Mouse (Mus musculus): ENCODE data around the gene Cdkal1. TPM values are rescaled to one million over a fixed set of nuclear protein-coding genes. Genes with fewer than 3 reads are reported as not detected.
A peak's percentile ranks its signal among the peaks of the same experiment; 100 is the strongest.

The Cdkal1 gene
- polyA plus RNA-seq, 1 experiment from 2014 or later, result 21.1 TPM

- Histone ChIP-seq H3K4me1 (ENCODE audit: control insufficient read depth, insufficient read depth, low read length) (no peaks in the 10 kb centered on the region), H3K9me3 (ENCODE audit: control insufficient read depth, low read length) (no peaks in the 10 kb centered on the region), H3K36me3 (ENCODE audit: control insufficient read depth, insufficient read depth, low read length) (no peaks in the 10 kb centered on the region), H3K9ac (replicated peaks; ENCODE audit: low read depth, low read length) (no peak overlapping the region), H3K4me3 (ENCODE audit: low read depth, low read length) (no peak overlapping the region), H3K27me3 (ENCODE audit: control insufficient read depth, insufficient read depth, low read length) (no peaks in the 10 kb centered on the region), H3K27ac (ENCODE audit: low read depth, low read length) (no peak overlapping the region), H3K4me2 (ENCODE audit: low read depth, low read length) (no peak overlapping the region)
- ATAC-seq (ENCODE audit: low read depth), result peak; percentile 56; the same call in 1 of the 2 replicates
- WGBS, result 35% methylated on average over 5 of the region's 5 CpGs
These were observed 289.8 kb downstream of the Cdkal1 start for GRCm38 (mm10) chr13:29565710-29566109.

DNA sequence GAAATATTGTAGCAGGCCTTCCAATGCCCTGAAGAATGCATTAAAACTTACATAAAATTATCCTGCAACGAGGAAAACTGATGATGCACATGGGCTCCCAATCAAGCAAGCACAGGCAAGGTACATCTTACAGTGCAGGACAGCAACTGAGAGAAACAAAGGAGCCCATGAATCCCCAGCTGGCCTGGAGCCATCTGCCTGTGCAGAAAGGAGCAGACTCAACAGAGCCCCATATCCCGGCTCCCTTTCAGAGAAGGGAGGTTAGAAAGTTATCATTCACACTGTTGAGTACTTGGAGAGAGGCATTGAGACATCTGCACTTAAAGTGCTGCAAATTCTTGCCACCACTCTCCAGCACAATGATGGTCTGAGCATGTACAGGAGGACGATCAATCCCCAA, 296.3 kb downstream of the Cdkal1 start:
- Histone ChIP-seq H3K4me2 (ENCODE audit: low read depth, low read length) (no peak overlapping the region), H3K4me1 (ENCODE audit: control insufficient read depth, insufficient read depth, low read length) (no peaks in the 10 kb centered on the region), H3K4me3 (ENCODE audit: low read depth, low read length) (no peak overlapping the region), H3K27ac (ENCODE audit: low read depth, low read length) (no peak overlapping the region), H3K27me3 (ENCODE audit: control insufficient read depth, insufficient read depth, low read length) (no peaks in the 10 kb centered on the region), H3K9me3 (ENCODE audit: control insufficient read depth, low read length) (no peaks in the 10 kb centered on the region), H3K36me3 (ENCODE audit: control insufficient read depth, insufficient read depth, low read length) (no peaks in the 10 kb centered on the region), H3K9ac (replicated peaks; ENCODE audit: low read depth, low read length) (no peak overlapping the region)
- ATAC-seq (ENCODE audit: low read depth), result no peak
- 49% methylated on average over 3 of the region's 3 CpGs for WGBS

DNA sequence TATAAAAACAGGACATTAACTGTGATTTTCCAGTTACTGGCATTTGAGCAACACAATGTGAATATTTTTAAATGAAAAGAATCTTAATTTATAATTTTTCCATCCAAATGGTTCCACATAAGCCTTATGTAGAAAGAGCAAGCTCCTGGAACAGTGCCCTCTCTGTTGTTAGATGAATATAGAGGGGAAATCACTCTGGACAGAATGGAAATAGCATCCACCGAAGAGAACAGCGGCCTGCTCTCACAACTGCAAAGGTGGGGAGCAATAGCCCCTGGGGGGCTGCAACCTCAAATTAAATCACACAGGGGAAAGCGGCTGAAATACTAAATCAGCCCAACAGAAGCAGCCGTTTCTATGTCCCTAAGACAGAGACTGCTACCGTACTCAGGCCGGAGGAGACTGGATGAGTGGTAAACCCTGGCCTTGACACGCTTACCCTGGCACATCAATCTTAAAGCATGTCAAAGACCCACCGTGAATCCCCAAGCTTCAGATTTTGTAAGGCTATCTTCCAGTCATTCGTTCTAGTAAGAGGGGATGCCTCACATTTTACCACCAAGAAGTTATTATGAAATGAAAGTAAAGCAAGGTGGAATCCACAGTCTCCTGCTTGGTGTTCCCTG, 300.2 kb downstream of the Cdkal1 start:
- ATAC-seq (ENCODE audit: low read depth), result no peak
- 37% methylated on average over 9 of the region's 9 CpGs for WGBS

GRCm38 (mm10) chr13:29553792-29554191, 301.7 kb downstream of the Cdkal1 start:
- no peaks in the 10 kb centered on the region for H3K36me3 ChIP-seq (ENCODE audit: control insufficient read depth, insufficient read depth, low read length)
- no peak overlapping the region for H3K9ac ChIP-seq (replicated peaks; ENCODE audit: low read depth, low read length)
- H3K4me2 ChIP-seq (ENCODE audit: low read depth, low read length), result no peak overlapping the region
- no peak for ATAC-seq (ENCODE audit: low read depth)
- H3K4me1 ChIP-seq (ENCODE audit: control insufficient read depth, insufficient read depth, low read length), result peaks cover 5% of the 10 kb centered on the region; the same call in 1 of the 2 replicates
- H3K27me3 ChIP-seq (ENCODE audit: control insufficient read depth, insufficient read depth, low read length), result no peaks in the 10 kb centered on the region
- no peaks in the 10 kb centered on the region for H3K9me3 ChIP-seq (ENCODE audit: control insufficient read depth, low read length)
- no peak overlapping the region for H3K4me3 ChIP-seq (ENCODE audit: low read depth, low read length)
- no peak overlapping the region for H3K27ac ChIP-seq (ENCODE audit: low read depth, low read length)

More for the DNA sequence above, 300.2 kb downstream of the Cdkal1 start:
- Histone ChIP-seq H3K4me2 (ENCODE audit: low read depth, low read length) (no peak overlapping the region), H3K4me1 (ENCODE audit: control insufficient read depth, insufficient read depth, low read length) (peaks cover 5% of the 10 kb centered on the region; the same call in 1 of the 2 replicates), H3K27ac (ENCODE audit: low read depth, low read length) (no peak overlapping the region), H3K9ac (replicated peaks; ENCODE audit: low read depth, low read length) (no peak overlapping the region), H3K9me3 (ENCODE audit: control insufficient read depth, low read length) (no peaks in the 10 kb centered on the region), H3K4me3 (ENCODE audit: low read depth, low read length) (no peak overlapping the region), H3K27me3 (ENCODE audit: control insufficient read depth, insufficient read depth, low read length) (no peaks in the 10 kb centered on the region), H3K36me3 (ENCODE audit: control insufficient read depth, insufficient read depth, low read length) (no peaks in the 10 kb centered on the region)

- Histone ChIP-seq H3K4me1 (ENCODE audit: control insufficient read depth, insufficient read depth, low read length) (peaks cover 5% of the 10 kb centered on the region; the same call in 1 of the 2 replicates), H3K9ac (replicated peaks; ENCODE audit: low read depth, low read length) (no peak overlapping the region), H3K9me3 (ENCODE audit: control insufficient read depth, low read length) (no peaks in the 10 kb centered on the region), H3K27ac (ENCODE audit: low read depth, low read length) (no peak overlapping the region), H3K4me3 (ENCODE audit: low read depth, low read length) (no peak overlapping the region), H3K27me3 (ENCODE audit: control insufficient read depth, insufficient read depth, low read length) (no peaks in the 10 kb centered on the region), H3K4me2 (ENCODE audit: low read depth, low read length) (no peak overlapping the region), H3K36me3 (ENCODE audit: control insufficient read depth, insufficient read depth, low read length) (no peaks in the 10 kb centered on the region)
- WGBS, result 27% methylated on average over 5 of the region's 5 CpGs
- ATAC-seq (ENCODE audit: low read depth), result peak; percentile 76
These were observed 303.1 kb downstream of the Cdkal1 start for GRCm38 (mm10) chr13:29552322-29552870.

- Histone ChIP-seq H3K27me3 (ENCODE audit: control insufficient read depth, insufficient read depth, low read length) (no peaks in the 10 kb centered on the region), H3K9ac (replicated peaks; ENCODE audit: low read depth, low read length) (no peak overlapping the region), H3K36me3 (ENCODE audit: control insufficient read depth, insufficient read depth, low read length) (no peaks in the 10 kb centered on the region), H3K27ac (ENCODE audit: low read depth, low read length) (no peak overlapping the region), H3K9me3 (ENCODE audit: control insufficient read depth, low read length) (no peaks in the 10 kb centered on the region), H3K4me2 (ENCODE audit: low read depth, low read length) (no peak overlapping the region), H3K4me3 (ENCODE audit: low read depth, low read length) (no peak overlapping the region), H3K4me1 (ENCODE audit: control insufficient read depth, insufficient read depth, low read length) (peaks cover 5% of the 10 kb centered on the region; the same call in 1 of the 2 replicates)
- 66% methylated on average over 1 of the region's 1 CpGs for WGBS
- no peak for ATAC-seq (ENCODE audit: low read depth)
These were observed 304.6 kb downstream of the Cdkal1 start for GRCm38 (mm10) chr13:29550886-29551285.

- no peaks in the 10 kb centered on the region for H3K9me3 ChIP-seq (ENCODE audit: control insufficient read depth, low read length)
- 94% methylated on average over 6 of the region's 6 CpGs for WGBS
- no peak overlapping the region for H3K9ac ChIP-seq (replicated peaks; ENCODE audit: low read depth, low read length)
- H3K36me3 ChIP-seq (ENCODE audit: control insufficient read depth, insufficient read depth, low read length), result no peaks in the 10 kb centered on the region
- H3K4me3 ChIP-seq (ENCODE audit: low read depth, low read length), result no peak overlapping the region
- ATAC-seq (ENCODE audit: low read depth), result no peak
- H3K4me2 ChIP-seq (ENCODE audit: low read depth, low read length), result no peak overlapping the region
- H3K27me3 ChIP-seq (ENCODE audit: control insufficient read depth, insufficient read depth, low read length), result no peaks in the 10 kb centered on the region
- H3K4me1 ChIP-seq (ENCODE audit: control insufficient read depth, insufficient read depth, low read length), result peaks cover 5% of the 10 kb centered on the region; the same call in 1 of the 2 replicates
- no peak overlapping the region for H3K27ac ChIP-seq (ENCODE audit: low read depth, low read length)
These were observed 305.3 kb downstream of the Cdkal1 start for GRCm38 (mm10) chr13:29550203-29550602.

DNA sequence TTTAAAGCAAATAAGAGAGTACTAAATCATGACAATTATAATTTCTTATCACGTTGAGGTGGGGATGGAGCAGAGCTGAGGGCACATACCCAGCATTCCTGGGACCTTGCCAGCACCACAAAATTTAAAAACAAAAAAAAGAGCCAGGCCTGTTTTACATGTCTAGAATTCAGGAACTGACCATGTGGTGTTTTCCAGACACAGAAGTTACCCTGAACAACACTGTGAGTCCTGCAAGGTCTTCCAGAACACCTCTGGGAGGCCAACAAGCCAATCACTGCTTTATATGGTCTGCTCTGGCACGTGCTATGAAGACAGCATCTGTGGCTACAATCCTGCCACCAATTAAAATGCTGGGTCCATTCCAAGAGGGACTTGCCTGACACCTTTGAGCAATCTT, 305.7 kb downstream of the Cdkal1 start:
- H3K36me3 ChIP-seq (ENCODE audit: control insufficient read depth, insufficient read depth, low read length), result no peaks in the 10 kb centered on the region
- H3K27me3 ChIP-seq (ENCODE audit: control insufficient read depth, insufficient read depth, low read length), result no peaks in the 10 kb centered on the region
- H3K27ac ChIP-seq (ENCODE audit: low read depth, low read length), result no peak overlapping the region
- no peak overlapping the region for H3K9ac ChIP-seq (replicated peaks; ENCODE audit: low read depth, low read length)
- no peak overlapping the region for H3K4me2 ChIP-seq (ENCODE audit: low read depth, low read length)
- H3K4me1 ChIP-seq (ENCODE audit: control insufficient read depth, insufficient read depth, low read length), result peaks cover 5% of the 10 kb centered on the region; the same call in 1 of the 2 replicates
- 62% methylated on average over 2 of the region's 2 CpGs for WGBS
- no peak for ATAC-seq (ENCODE audit: low read depth)
- H3K9me3 ChIP-seq (ENCODE audit: control insufficient read depth, low read length), result no peaks in the 10 kb centered on the region
- no peak overlapping the region for H3K4me3 ChIP-seq (ENCODE audit: low read depth, low read length)

GRCm38 (mm10) chr13:29537906-29538305, 317.6 kb downstream of the Cdkal1 start:
- H3K4me2 ChIP-seq (ENCODE audit: low read depth, low read length), result no peak overlapping the region
- H3K4me1 ChIP-seq (ENCODE audit: control insufficient read depth, insufficient read depth, low read length), result no peaks in the 10 kb centered on the region
- H3K27ac ChIP-seq (ENCODE audit: low read depth, low read length), result no peak overlapping the region
- H3K4me3 ChIP-seq (ENCODE audit: low read depth, low read length), result no peak overlapping the region
- no peaks in the 10 kb centered on the region for H3K9me3 ChIP-seq (ENCODE audit: control insufficient read depth, low read length)
- ATAC-seq (ENCODE audit: low read depth), result no peak
- H3K36me3 ChIP-seq (ENCODE audit: control insufficient read depth, insufficient read depth, low read length), result no peaks in the 10 kb centered on the region
- no peaks in the 10 kb centered on the region for H3K27me3 ChIP-seq (ENCODE audit: control insufficient read depth, insufficient read depth, low read length)
- 48% methylated on average over 1 of the region's 1 CpGs for WGBS
- H3K9ac ChIP-seq (replicated peaks; ENCODE audit: low read depth, low read length), result no peak overlapping the region

Measured in neural tube, embryonic 14.5 days (tissue).